Mouse (Mus musculus) lung, adult 2 months (tissue): ENCODE measurements around the gene Zfp174. TPM values are rescaled to one million over a fixed set of nuclear protein-coding genes. Genes with fewer than 3 reads are reported as not detected.

Experiments used
- DNase-seq: peaks from one replicate; pipeline ENCODE4 v3.0.0; 2022
- H3K4me1 ChIP-seq: fragments of 200-500 bp; 2 replicates; pipeline ENCODE4 v1.6.1; 2011; ENCODE audit warnings: low read length; ENCODE audit not compliant: control insufficient read depth, insufficient read depth
- H3K4me3 ChIP-seq: fragments of 200-500 bp; replicated peaks from 2 replicates; pipeline ENCODE3; 2011; ENCODE audit warnings: low read depth, mild to moderate bottlenecking, control low read depth, low read length; ENCODE audit errors: extremely low read depth
- CTCF ChIP-seq: fragments of 200-500 bp; IDR thresholded peaks from 2 replicates; pipeline ENCODE4 v1.5.1; 2011; ENCODE audit warnings: mild to moderate bottlenecking, low read length, control low read depth; ENCODE audit not compliant: insufficient read depth
- POLR2A ChIP-seq: fragments of 200-500 bp; IDR thresholded peaks from 2 replicates; pipeline ENCODE4 v1.6.1; 2011; ENCODE audit warnings: low read depth, mild to moderate bottlenecking, control low read depth, low read length, borderline replicate concordance; ENCODE audit errors: extremely low read depth
- WGBS: fragments of 180-500 bp; shearing (Covaris S2); methylation state at CpG from one replicate; pipeline ENCODE4 v1.1.7; 2018; 5-methylcytosine and 5-hydroxymethylcytosine counted together
- polyA plus RNA-seq: library from polyadenylated mRNA; depleted of rRNA; stranded (reverse); fragments of >200 nt; gene quantifications from 2 replicates; pipeline ENCODE4 v1.2.3, GENCODE M21; 2012; rRNA removed

Gene Zfp174
- polyA plus RNA-seq, 1 experiment, result 1.1 TPM

GRCm38 (mm10) chr16:3884201-3885064 lies 37.4 kb downstream of the Zfp174 start, which contains the start of the genes Zfp597 and Gm20695:
Gene Zfp597 (minus strand): TSS chr16:3884561.
Gene Gm20695 (plus strand): TSS chr16:3884648.
- WGBS, result under 1% methylated on average over 88 of the region's 88 CpGs
- peaks cover 9% of the 10 kb centered on the region for H3K4me1 ChIP-seq
- peak; percentile 95 for DNase-seq
- peak within 1 kb of the TSS; percentile 77 for H3K4me3 ChIP-seq
- TF ChIP-seq POLR2A, result peak; percentile 63; the same call in 1 of the 2 replicates
- TF ChIP-seq CTCF, result no peak

GRCm38 (mm10) chr16:3885065-3885670 lies 38.1 kb downstream of the Zfp174 start:
- Histone ChIP-seq H3K4me1 (peaks cover 9% of the 10 kb centered on the region), H3K4me3 (peak overlapping the region; percentile 77)
- TF ChIP-seq CTCF, result no peak
- TF ChIP-seq POLR2A, result no peak
- no peak for DNase-seq
- WGBS, result under 1% methylated on average over 10 of the region's 10 CpGs

GRCm38 (mm10) chr16:3891621-3892295 lies 44.7 kb downstream of the Zfp174 start:
- Histone ChIP-seq H3K4me1 (peaks cover 2% of the 10 kb centered on the region; the same call in 1 of the 2 replicates), H3K4me3 (no peak overlapping the region)
- 94% methylated on average over 14 of the region's 14 CpGs for WGBS
- DNase-seq, result no peak
- TF ChIP-seq POLR2A, result no peak
- TF ChIP-seq CTCF, result no peak

DNA sequence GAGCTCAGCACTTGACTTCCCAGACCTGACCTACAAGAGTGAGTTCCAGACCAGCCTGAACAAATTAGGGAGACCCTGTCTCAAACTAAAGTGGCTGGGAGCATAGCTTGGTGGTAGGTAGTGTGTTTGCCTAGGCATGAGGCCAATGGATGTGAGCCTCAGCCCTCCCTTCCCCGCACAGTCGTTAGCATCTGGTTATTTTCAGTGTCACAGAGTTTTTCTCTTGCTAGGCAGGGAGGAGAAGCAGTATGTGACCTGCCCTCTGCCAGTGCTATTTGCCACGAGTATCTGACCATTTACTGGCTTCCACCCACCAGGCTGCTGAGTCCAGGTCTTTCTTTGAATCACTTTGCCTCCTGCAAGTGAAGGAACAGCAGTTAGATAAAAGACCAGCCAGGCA lies 46.7 kb downstream of the Zfp174 start:
- DNase-seq, result no peak
- Histone ChIP-seq H3K4me3 (no peak overlapping the region), H3K4me1 (peaks cover 2% of the 10 kb centered on the region; the same call in 1 of the 2 replicates)
- TF ChIP-seq POLR2A (no peak), CTCF (no peak)
- WGBS, result 41% methylated on average over 3 of the region's 3 CpGs

GRCm38 (mm10) chr16:3895173-3895792 lies 48.2 kb downstream of the Zfp174 start:
- 34% methylated on average over 9 of the region's 9 CpGs for WGBS
- TF ChIP-seq CTCF (no peak), POLR2A (peak; percentile 43; the same call in 1 of the 2 replicates)
- peak; percentile 28 for DNase-seq
- peak overlapping the region; percentile 0 for H3K4me3 ChIP-seq
- H3K4me1 ChIP-seq, result peaks cover 2% of the 10 kb centered on the region; the same call in 1 of the 2 replicates

- 43% methylated on average over 6 of the region's 6 CpGs for WGBS
- H3K4me3 ChIP-seq, result no peak overlapping the region
- no peak for TF ChIP-seq POLR2A
- no peak for TF ChIP-seq CTCF
- peaks cover 2% of the 10 kb centered on the region; the same call in 1 of the 2 replicates for H3K4me1 ChIP-seq
- DNase-seq, result no peak
Measured at GRCm38 (mm10) chr16:3896046-3896445, 49.0 kb downstream of the Zfp174 start.

- TF ChIP-seq CTCF, result no peak
- TF ChIP-seq POLR2A, result no peak
- 100% methylated on average over 1 of the region's 1 CpGs for WGBS
- Histone ChIP-seq H3K4me3 (no peak overlapping the region), H3K4me1 (peaks cover 2% of the 10 kb centered on the region; the same call in 1 of the 2 replicates)
- no peak for DNase-seq
Measured at GRCm38 (mm10) chr16:3896553-3896952, 49.5 kb downstream of the Zfp174 start.

DNA sequence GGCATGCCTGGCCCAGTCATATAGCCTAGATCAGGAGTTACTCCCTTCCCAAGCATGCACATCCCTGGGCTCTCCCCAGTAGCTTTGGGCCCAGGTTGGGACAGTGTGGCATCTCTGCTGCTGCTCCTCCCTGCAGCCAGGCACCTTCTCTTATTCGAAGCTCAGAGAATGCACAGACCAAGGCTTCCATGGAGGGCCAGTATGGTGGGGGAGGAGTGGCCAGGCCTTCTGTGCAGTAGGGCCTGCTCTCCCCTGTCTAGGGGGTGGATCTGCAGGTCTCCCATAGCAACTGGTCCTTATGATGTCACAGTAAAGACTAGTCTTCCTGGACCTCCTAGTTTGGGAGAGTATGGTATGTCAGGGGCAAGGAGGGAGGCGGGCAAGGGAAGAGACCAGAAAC lies 60.4 kb downstream of the Zfp174 start:
- WGBS, result 66% methylated on average over 2 of the region's 2 CpGs
- Histone ChIP-seq H3K4me3 (no peak overlapping the region), H3K4me1 (peaks cover 6% of the 10 kb centered on the region)
- TF ChIP-seq POLR2A (no peak), CTCF (no peak)
- DNase-seq, result no peak

Other genes with a start within 250 kb of the Zfp174 start
- 0.38 and 0.54 TPM in 2 replicates for gene Mefv, start 129.2 kb upstream of the Zfp174 start, polyA plus RNA-seq
- gene Zfp263, start 103.2 kb upstream of the Zfp174 start, polyA plus RNA-seq, result 7.7 and 8.0 TPM in 2 replicates
- gene Olfr15, start 16.4 kb upstream of the Zfp174 start, polyA plus RNA-seq, result not detected in 2 replicates
- 59.4 and 65.8 TPM in 2 replicates for gene Naa60, start 25.1 kb downstream of the Zfp174 start, polyA plus RNA-seq
- 3.4 and 3.5 TPM in 2 replicates for gene Zfp597, start 37.3 kb downstream of the Zfp174 start, polyA plus RNA-seq
- gene Gm20695, start 37.4 kb downstream of the Zfp174 start, polyA plus RNA-seq, result 0.12 and 0.14 TPM in 2 replicates
- 14.9 TPM in 2 replicates for gene 1700037C18Rik, start 61.4 kb downstream of the Zfp174 start, polyA plus RNA-seq
- 5.7 and 6.3 TPM in 2 replicates for gene Cluap1, start 61.5 kb downstream of the Zfp174 start, polyA plus RNA-seq
- 5.9 and 6.3 TPM in 2 replicates for gene Nlrc3, start 129.4 kb downstream of the Zfp174 start, polyA plus RNA-seq
- gene Slx4, start 156.5 kb downstream of the Zfp174 start, polyA plus RNA-seq, result 16.3 and 17.2 TPM in 2 replicates
- 0.11 and 0.18 TPM in 2 replicates for gene Dnase1, start 189.7 kb downstream of the Zfp174 start, polyA plus RNA-seq
- gene Trap1, start 230.6 kb downstream of the Zfp174 start, polyA plus RNA-seq, result 47.8 and 54.6 TPM in 2 replicates